Mouse (Mus musculus) testis, adult 2 months (tissue): ENCODE results near the gene Lrrc4.

Experiments used
- CTCF ChIP-seq: fragments of 200-500 bp; IDR thresholded peaks from 2 replicates; pipeline ENCODE4 v1.5.1; 2012; ENCODE audit warnings: low read depth, mild to moderate bottlenecking, inconsistent platforms, low read length, moderate library complexity; ENCODE audit not compliant: control insufficient read depth, insufficient read depth, insufficient replicate concordance
- POLR2A ChIP-seq: fragments of 200-500 bp; IDR thresholded peaks from 2 replicates; pipeline ENCODE4 v1.6.1; 2012; ENCODE audit warnings: low read depth, mild to moderate bottlenecking, inconsistent platforms, low read length, moderate library complexity; ENCODE audit not compliant: control insufficient read depth

DNA sequence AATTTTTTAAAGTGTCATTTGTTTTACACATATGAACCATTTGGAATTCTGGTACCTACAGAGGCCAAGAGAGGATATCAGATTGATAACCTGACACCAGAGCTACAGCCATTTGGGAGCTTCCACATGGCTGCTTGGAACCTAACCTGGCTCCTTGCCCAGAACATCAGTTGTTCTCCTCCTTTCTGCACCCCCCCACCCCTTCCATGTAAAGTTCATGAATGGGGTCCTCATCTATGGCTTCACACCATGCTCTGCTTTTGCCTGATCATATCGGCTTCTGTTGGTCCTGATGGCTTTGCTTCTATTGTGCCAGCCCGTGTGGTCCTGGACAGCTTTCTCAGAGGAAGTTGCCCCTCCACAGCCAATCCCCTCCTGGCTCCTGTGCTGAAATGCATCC lies 200.6 kb downstream of the Lrrc4 start:
- TF ChIP-seq CTCF, result no peak
- no peak for TF ChIP-seq POLR2A
